Mouse (Mus musculus) kidney, adult 2 months (tissue): ENCODE results near the gene E2f2. TPM values are rescaled to one million over a fixed set of nuclear protein-coding genes. Genes with fewer than 3 reads are reported as not detected.
A peak's percentile ranks its signal among the peaks of the same experiment; 100 is the strongest.

Source experiments
- DNase-seq: peaks from one replicate; pipeline ENCODE4 v3.0.0; 2021
- H3K27ac ChIP-seq: fragments of 200-500 bp; 2 replicates; pipeline ENCODE4 v1.5.1; 2012; ENCODE audit warnings: low read depth, low read length, control low read depth, inconsistent platforms; ENCODE audit not compliant: insufficient read depth
- H3K27me3 ChIP-seq: fragments of 200-500 bp; replicated peaks from 2 replicates; pipeline ENCODE4 v1.6.1; 2012; ENCODE audit warnings: mild to moderate bottlenecking, moderate library complexity, low read length, inconsistent platforms; ENCODE audit not compliant: control insufficient read depth, insufficient read depth
- H3K36me3 ChIP-seq: fragments of 200-500 bp; 2 replicates; pipeline ENCODE4 v1.6.1; 2012; ENCODE audit warnings: mild to moderate bottlenecking, moderate library complexity, low read length, inconsistent platforms; ENCODE audit not compliant: control insufficient read depth, insufficient read depth
- H3K4me1 ChIP-seq: fragments of 200-500 bp; 2 replicates; pipeline ENCODE4 v1.6.1; 2011; ENCODE audit warnings: low read length; ENCODE audit not compliant: control insufficient read depth, insufficient read depth
- H3K4me3 ChIP-seq: fragments of 200-500 bp; 2 replicates; pipeline ENCODE4 v1.5.1; 2011; ENCODE audit warnings: mild to moderate bottlenecking, low read depth, low read length, control low read depth; ENCODE audit not compliant: insufficient read depth
- CTCF ChIP-seq: fragments of 200-500 bp; conservative IDR thresholded peaks from 2 replicates; pipeline ENCODE4 v1.5.1; 2011; ENCODE audit warnings: low read depth, mild to moderate bottlenecking, control low read depth, low read length, moderate library complexity, mixed read lengths; ENCODE audit not compliant: insufficient read depth, insufficient read length
- POLR2A ChIP-seq: fragments of 200-500 bp; IDR thresholded peaks from one replicate; pipeline ENCODE4 v1.6.1; 2011; ENCODE audit warnings: low read depth, low read length, control low read depth
- WGBS: fragments of 180-500 bp; shearing (Covaris S2); methylation state at CpG from one replicate; pipeline ENCODE4 v1.1.7; 2018; 5-methylcytosine and 5-hydroxymethylcytosine counted together
- polyA plus RNA-seq: library from polyadenylated mRNA; depleted of rRNA; stranded (reverse); fragments of >200 nt; gene quantifications from 2 replicates; pipeline ENCODE4 v1.2.3, GENCODE M21; 2012; rRNA removed

The E2f2 gene
- polyA plus RNA-seq: 2.1 and 2.2 TPM in 2 replicates

DNA sequence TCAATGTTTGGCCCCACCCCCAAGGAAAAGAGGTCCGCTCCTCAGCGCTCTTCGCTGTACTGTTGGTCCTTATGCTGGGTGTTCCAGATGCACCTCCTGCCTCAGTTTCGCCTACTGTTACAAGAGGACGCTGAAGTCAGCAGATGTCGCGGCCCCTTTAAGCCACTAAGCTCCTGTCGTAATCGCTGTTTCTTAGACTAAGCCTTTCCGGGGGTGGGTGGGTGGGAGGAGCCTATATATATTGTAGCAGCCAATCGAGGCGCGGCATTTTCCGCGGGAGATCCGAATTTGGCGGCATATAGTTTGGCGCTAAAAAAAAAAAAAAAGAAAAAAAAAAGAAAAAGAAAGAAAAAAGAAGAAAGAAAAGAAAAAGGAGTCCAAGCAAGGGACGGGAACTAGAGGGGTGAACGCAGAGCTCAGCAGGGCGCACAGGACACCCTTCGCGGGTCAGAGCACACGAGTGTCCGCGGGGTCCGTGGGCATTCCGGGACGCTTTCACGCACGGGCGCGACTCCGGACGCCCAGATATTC, at the start of gene E2f2:
Gene E2f2 (plus strand): TSS at position 384 of the 531 bp plus-strand sequence.
- Histone ChIP-seq H3K27me3 (no peaks in the 10 kb centered on the region), H3K4me1 (peaks cover 16% of the 10 kb centered on the region), H3K36me3 (no peaks in the 10 kb centered on the region), H3K27ac (no peak within 1 kb of the TSS), H3K4me3 (peak within 1 kb of the TSS; percentile 83)
- no peak for TF ChIP-seq POLR2A
- TF ChIP-seq CTCF: no peak
- DNase-seq: peak; percentile 76
- under 1% methylated on average over 35 of the region's 35 CpGs for WGBS

DNA sequence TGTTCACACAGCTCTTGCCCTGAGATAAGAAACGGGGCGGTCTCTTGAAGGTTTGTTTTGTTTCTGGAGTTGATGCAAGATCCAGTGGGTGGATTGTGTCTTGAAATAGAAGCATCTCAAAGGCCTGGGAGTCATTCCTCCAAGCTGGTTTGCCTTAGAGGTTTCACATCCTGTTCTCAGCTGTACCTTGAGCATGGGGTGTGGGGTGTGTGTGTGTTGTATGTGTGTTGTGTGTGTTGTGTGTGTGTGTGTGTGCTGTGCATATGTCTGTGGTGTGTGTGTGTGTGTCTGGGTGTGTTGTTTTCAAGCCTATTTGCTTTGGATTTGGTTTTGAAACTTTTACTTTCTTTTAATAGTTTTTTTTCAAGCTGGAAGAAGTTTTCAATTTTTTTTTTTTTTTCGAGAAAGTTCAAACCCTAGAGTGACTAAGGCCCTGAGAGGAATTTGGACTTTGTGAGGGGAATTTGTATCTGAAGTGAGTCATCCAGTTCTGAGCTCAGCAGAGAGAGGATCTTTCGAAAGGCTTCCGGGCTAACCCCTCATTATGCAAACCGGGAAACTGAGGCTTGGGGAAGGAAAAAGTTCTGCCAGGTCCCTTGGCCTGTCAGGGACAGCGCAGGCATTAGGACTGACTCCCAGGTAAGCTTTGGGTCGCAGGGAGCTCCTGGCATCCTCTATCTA, 48.9 kb upstream of the E2f2 start:
- peak overlapping the region; percentile 93 for H3K27ac ChIP-seq
- H3K27me3 ChIP-seq: no peaks in the 10 kb centered on the region
- peaks cover 11% of the 10 kb centered on the region; the same call in 1 of the 2 replicates for H3K4me1 ChIP-seq
- WGBS: 45% methylated on average over 8 of the region's 8 CpGs
- no peaks in the 10 kb centered on the region for H3K36me3 ChIP-seq
- TF ChIP-seq POLR2A (no peak), CTCF (no peak)
- peak; percentile 60 for DNase-seq
- H3K4me3 ChIP-seq: no peak overlapping the region

DNA sequence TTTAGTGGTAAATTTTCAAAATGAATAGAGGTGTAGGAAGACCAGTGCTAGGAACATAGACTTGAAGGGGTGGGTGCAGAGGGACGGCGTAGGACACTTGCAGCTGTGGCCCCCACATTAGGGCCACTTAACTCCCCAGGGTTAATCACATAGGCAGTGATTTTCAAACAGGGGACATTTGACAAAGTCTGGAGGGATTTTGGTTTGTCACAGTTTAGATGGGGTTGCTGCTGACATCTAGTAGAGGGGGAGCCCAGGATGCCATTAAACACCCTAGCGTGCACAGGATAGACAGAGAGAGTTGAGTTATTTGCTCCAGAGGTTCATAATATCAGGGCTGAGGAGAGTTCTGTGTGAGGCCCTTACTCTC, 48.4 kb upstream of the E2f2 start:
- Histone ChIP-seq H3K27ac (peak overlapping the region; percentile 53; the same call in 1 of the 2 replicates), H3K27me3 (no peaks in the 10 kb centered on the region), H3K4me1 (peaks cover 11% of the 10 kb centered on the region; the same call in 1 of the 2 replicates), H3K36me3 (no peaks in the 10 kb centered on the region), H3K4me3 (no peak overlapping the region)
- 80% methylated on average over 3 of the region's 3 CpGs for WGBS
- no peak for DNase-seq
- TF ChIP-seq POLR2A (no peak), CTCF (no peak)

DNA sequence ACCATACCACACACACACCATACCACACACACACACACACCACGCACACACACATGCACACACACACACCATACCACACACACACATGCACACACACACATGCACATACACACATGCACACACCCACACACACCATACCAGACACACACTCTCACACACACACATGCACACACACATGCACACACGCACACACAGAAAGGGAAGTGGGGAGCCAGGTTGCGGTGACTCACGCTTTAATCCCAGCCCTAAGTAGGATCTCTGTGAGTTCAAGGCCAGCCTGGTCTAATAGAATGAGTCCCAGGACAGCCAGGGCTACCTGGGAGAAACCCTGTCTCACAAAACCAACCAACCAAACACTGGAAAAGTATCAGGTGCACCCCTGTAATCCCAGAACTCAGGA, 47.6 kb upstream of the E2f2 start:
- peaks cover 11% of the 10 kb centered on the region; the same call in 1 of the 2 replicates for H3K4me1 ChIP-seq
- H3K4me3 ChIP-seq: no peak overlapping the region
- H3K27ac ChIP-seq: no peak overlapping the region
- H3K27me3 ChIP-seq: no peaks in the 10 kb centered on the region
- 95% methylated on average over 4 of the region's 4 CpGs for WGBS
- H3K36me3 ChIP-seq: no peaks in the 10 kb centered on the region
- TF ChIP-seq CTCF (no peak), POLR2A (no peak)
- DNase-seq: no peak

DNA sequence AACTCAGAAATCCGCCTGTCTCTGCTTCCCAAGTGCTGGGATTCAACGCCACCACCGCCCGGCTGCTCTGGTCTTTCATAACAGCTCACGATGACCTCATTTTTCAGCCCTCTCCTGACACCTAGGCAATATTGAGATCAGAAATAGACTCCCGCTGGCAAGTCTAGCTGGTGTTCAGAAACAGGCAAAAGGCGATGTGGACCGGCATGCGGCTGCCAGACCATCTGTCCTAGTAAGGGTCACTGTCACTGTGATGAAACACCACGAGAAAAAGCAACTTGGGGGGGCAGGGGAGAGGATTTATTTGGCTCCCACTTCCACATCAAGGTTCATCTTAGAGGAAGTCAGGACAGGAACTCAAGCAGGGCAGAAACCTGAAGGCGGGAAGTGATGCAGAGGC, 46.7 kb upstream of the E2f2 start:
- H3K4me1 ChIP-seq: peaks cover 11% of the 10 kb centered on the region; the same call in 1 of the 2 replicates
- WGBS: 89% methylated on average over 11 of the region's 11 CpGs
- no peak overlapping the region for H3K4me3 ChIP-seq
- H3K36me3 ChIP-seq: no peaks in the 10 kb centered on the region
- TF ChIP-seq POLR2A (no peak), CTCF (no peak)
- H3K27ac ChIP-seq: no peak overlapping the region
- no peaks in the 10 kb centered on the region for H3K27me3 ChIP-seq
- DNase-seq: no peak

DNA sequence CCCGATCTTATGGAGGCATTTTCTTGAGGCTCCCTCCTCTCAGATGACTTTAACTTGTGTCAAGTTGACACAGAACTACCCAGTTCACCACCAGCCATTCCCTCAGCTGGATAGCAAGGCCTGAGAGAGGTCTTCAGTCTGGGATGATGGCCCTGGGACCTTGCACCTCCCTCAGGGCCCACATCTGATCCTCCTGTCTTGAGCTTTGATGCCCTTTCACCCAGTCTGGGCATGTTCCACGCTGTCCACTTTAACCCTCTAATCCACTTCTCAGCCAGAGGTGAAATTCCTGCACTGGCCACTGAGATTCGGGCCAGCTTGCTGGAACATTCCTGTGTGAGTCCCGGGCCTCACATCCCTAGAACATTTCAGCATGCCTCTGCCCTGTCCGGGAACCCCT, 46.2 kb upstream of the E2f2 start:
- no peak for TF ChIP-seq CTCF
- no peak for TF ChIP-seq POLR2A
- Histone ChIP-seq H3K27ac (no peak overlapping the region), H3K4me3 (no peak overlapping the region), H3K36me3 (no peaks in the 10 kb centered on the region), H3K27me3 (no peaks in the 10 kb centered on the region), H3K4me1 (peaks cover 11% of the 10 kb centered on the region; the same call in 1 of the 2 replicates)
- peak; percentile 57 for DNase-seq
- 44% methylated on average over 5 of the region's 5 CpGs for WGBS

DNA sequence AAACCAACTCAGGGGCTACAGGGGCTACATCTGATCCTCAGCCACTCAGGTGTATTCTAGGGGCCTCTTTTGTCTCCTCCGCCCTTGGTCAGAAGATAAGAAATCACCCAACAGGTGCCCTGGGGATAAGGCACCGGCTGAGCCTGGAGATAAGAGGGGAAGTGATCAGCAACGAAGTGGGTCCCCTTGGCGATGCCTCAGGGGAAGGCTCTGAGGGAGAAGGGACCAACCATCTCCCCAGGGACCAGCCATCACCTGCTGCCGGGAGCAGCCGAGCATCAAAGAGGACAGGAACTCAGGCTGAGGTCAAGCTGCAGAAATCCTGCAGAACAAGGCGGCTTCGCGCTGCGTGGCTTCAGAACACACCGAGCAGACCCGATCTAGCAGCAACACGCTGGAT, 44.5 kb upstream of the E2f2 start:
- H3K27me3 ChIP-seq: no peaks in the 10 kb centered on the region
- DNase-seq: no peak
- no peak for TF ChIP-seq CTCF
- TF ChIP-seq POLR2A: no peak
- H3K4me3 ChIP-seq: no peak overlapping the region
- no peaks in the 10 kb centered on the region for H3K36me3 ChIP-seq
- WGBS: 69% methylated on average over 13 of the region's 13 CpGs
- peaks cover 10% of the 10 kb centered on the region; the same call in 1 of the 2 replicates for H3K4me1 ChIP-seq
- no peak overlapping the region for H3K27ac ChIP-seq
